Mouse (Mus musculus) megakaryocyte, embryonic 14.5 days (primary cell): ENCODE measurements around the gene B4galt4.

Experiments
- FLI1 ChIP-seq: IDR thresholded peaks from 2 replicates; pipeline ENCODE4 v1.6.1; 2012; ENCODE audit warnings: low read length, inconsistent platforms, mixed read lengths
- GATA1 ChIP-seq: IDR thresholded peaks from 3 replicates; pipeline ENCODE4 v1.6.1; 2012; ENCODE audit warnings: mixed read lengths, low read length, inconsistent platforms, borderline replicate concordance

DNA sequence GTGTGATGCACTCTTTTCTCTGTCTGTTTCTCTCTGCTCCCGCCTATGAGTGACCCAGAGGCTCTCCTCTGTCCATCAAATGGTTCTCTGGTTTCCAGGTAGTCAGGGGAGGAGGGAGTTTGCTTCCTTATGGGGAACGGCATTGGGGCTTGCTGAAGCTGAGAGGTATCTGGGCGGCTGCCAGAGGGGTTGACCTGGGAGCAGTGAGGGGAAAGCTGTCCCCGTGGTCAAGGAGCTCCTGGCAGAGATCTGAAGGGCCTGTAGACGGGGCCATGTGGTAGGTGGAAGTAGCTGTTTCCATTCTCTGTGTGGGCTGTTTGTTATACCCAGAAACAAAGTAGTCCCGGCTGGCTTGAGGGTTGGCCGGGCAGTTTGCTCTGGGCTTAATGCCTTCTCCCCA lies 35.3 kb upstream of the B4galt4 start:
- TF ChIP-seq GATA1 (no peak), FLI1 (no peak)
